Mouse (Mus musculus) B cell, adult 62 days (primary cell): Measurements from ENCODE around the gene Raly. TPM values are rescaled to one million over a fixed set of nuclear protein-coding genes. Genes with fewer than 3 reads are reported as not detected.

ENCODE experiments used
- total RNA-seq: library from RNA; stranded (reverse); gene quantifications from 4 replicates; pipeline ENCODE4 v1.2.4, GENCODE M21; 2023

Gene Raly
- total RNA-seq: 154 to 169 TPM (median 162 TPM) in 4 replicates

GRCm38 (mm10) chr2:154790656-154791483 is at the start of gene Raly, which contains the start of gene a:
Gene Raly, plus strand, starts transcription at chr2:154791096.
Gene a, plus strand, starts transcription at chr2:154791402.

GRCm38 (mm10) chr2:154769930-154770329 is 21.0 kb upstream of the Raly start, which contains the start of gene Gm14214:
Gene Gm14214, minus strand, starts transcription at chr2:154770030.

DNA sequence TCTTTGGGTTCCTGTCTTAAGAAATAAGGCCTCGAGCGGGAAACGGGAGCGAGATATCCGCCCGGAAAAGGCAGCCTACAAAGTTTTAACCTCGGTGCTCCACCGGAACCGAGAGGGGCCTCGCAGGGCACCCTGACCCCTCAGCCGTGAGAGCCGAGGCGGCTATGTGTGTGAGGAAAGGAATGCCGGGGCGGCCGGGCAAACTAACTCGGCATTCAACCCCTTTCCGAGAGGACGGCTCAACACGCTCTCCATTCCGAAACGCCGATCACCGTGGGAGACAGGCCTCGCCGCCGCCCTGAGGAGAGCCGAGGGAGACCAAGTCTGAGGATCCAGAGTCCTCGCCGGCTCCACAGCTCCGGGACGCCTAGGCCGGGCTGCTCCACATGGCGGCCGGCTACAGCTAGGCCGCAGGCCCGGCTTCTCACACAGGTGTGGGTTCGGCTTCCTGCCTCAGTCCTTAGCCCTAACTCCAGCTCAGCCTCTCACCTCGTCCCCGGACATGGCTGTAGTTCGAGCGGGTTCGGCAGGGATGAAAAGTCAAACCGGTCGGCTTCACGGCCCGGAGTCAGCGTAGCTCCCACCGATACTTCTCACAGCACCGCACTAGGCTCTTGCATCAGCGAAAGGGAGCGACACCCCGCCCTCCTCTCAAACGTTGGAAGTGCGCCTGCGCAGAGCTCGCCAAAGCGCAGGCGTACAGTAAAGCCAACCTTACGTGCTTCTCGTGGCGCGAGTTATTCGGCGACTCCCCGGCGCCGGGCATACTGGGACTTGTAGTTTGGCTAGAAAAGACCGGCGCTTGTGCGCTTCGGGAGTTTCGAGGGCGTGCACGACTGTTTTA is 101.5 kb downstream of the Raly start, which contains the start of gene Eif2s2:
Eif2s2 (minus strand) TSS at position 735 of the 844 bp plus-strand sequence.

Other genes with a start within 250 kb of the Raly start
- 0.94 to 2.5 TPM (median 1.7 TPM) in 4 replicates for gene 1700003F12Rik, start 244.0 kb upstream of the Raly start, total RNA-seq
- 0.39 to 1.7 TPM (median 0.84 TPM) in 4 replicates for gene Actl10, start 239.3 kb upstream of the Raly start, total RNA-seq
- gene Necab3, start 232.2 kb upstream of the Raly start, total RNA-seq: 0.72 to 1.5 TPM (median 1.3 TPM) in 3 of 4 replicates, not detected in the other
- 3.8 to 5.3 TPM (median 4.9 TPM) in 4 replicates for gene E2f1, start 221.2 kb upstream of the Raly start, total RNA-seq
- 7.4 to 10.4 TPM (median 8.4 TPM) in 4 replicates for gene Pxmp4, start 187.4 kb upstream of the Raly start, total RNA-seq
- gene Zfp341, start 177.8 kb upstream of the Raly start, total RNA-seq: 6.4 to 8.7 TPM (median 7.2 TPM) in 4 replicates
- gene 4930519P11Rik, start 177.7 kb upstream of the Raly start, total RNA-seq: 1.3 TPM in 1 of 4 replicates, not detected in the others
- gene Chmp4b, start 139.4 kb upstream of the Raly start, total RNA-seq: 109 to 130 TPM (median 117 TPM) in 4 replicates
- not detected in 4 replicates for gene Gm14214, start 21.1 kb upstream of the Raly start, total RNA-seq
- not detected in 4 replicates for gene a, start 306 bp downstream of the Raly start, total RNA-seq
- gene Eif2s2, start 101.8 kb downstream of the Raly start, total RNA-seq: 86.0 to 93.4 TPM (median 92.0 TPM) in 4 replicates
- gene Gm14226, start 227.2 kb downstream of the Raly start, total RNA-seq: not detected in 4 replicates